Mouse (Mus musculus): Measurements from ENCODE around the gene Tnfrsf13b. TPM values are rescaled to one million over a fixed set of nuclear protein-coding genes. Genes with fewer than 3 reads are reported as not detected.
"Not testable (repeated sequence)": the region's sequence is repeated elsewhere in the genome, so short reads cannot be mapped to it uniquely, and the experiment has no call there.

Tnfrsf13b gene
- polyA plus RNA-seq, 1 experiment from 2014 or later, result 1.1 TPM

- Histone ChIP-seq H3K4me3 (no peak overlapping the region), H3K27ac (no peak overlapping the region), H3K4me2 (replicated peaks) (no peak overlapping the region), H3K9me3 (no peaks in the 10 kb centered on the region), H3K36me3 (no peaks in the 10 kb centered on the region), H3K4me1 (peaks cover 9% of the 10 kb centered on the region), H3K27me3 (no peaks in the 10 kb centered on the region), H3K9ac (no peak overlapping the region)
- no peak for ATAC-seq (ENCODE audit: insufficient number of reproducible peaks, insufficient read depth, low FRiP score, low TSS enrichment)
- WGBS, result 97% methylated on average over 1 of the region's 1 CpGs
Measured at GRCm38 (mm10) chr11:61176321-61176720, 49.8 kb downstream of the Tnfrsf13b start.

DNA sequence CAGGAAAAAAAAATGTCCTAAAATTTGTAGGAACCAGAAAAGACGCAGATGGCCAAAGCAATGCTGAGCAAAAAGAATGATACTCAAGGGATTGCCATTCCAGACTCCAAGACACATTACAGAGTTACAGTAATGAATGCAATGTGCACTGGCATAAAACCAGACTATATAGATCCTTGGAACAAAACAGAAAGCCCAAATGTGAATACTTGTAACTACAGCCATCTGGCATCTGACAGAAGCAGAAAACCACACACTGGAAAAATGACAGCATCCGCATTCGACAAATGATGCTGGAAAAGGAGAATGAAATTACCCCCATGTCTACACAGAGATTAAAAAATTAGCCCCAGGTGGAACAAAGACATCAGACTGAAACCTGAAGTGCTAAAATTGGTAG lies 53.8 kb downstream of the Tnfrsf13b start:
- no peak overlapping the region for H3K9ac ChIP-seq
- no peak overlapping the region for H3K27ac ChIP-seq
- H3K4me1 ChIP-seq, result no peaks in the 10 kb centered on the region
- no peak for ATAC-seq (ENCODE audit: insufficient number of reproducible peaks, insufficient read depth, low FRiP score, low TSS enrichment)
- no peaks in the 10 kb centered on the region for H3K36me3 ChIP-seq
- H3K27me3 ChIP-seq, result no peaks in the 10 kb centered on the region
- no peak overlapping the region for H3K4me3 ChIP-seq
- H3K4me2 ChIP-seq (replicated peaks), result no peak overlapping the region
- WGBS, result 71% methylated on average over 3 of the region's 3 CpGs
- no peaks in the 10 kb centered on the region for H3K9me3 ChIP-seq

DNA sequence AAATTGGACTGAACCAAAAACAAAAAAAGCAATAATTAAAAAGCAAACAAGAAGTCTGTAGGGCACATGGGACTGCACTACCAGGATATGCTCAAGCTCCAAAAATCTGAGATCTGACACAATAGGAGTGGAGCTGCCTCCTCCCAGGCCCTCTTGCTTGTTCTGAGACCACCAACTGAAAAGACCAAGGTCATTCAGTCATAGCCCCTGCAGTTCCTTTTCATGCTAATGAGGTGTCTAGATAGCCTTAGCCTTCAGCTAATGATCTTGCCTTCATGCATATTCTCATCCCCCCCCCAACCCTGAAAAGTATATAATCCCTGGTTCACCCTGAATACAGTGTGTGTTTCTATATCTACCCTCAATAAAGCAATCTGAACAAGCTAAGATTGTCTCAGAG lies 55.1 kb downstream of the Tnfrsf13b start:
- no peak overlapping the region for H3K9ac ChIP-seq

DNA sequence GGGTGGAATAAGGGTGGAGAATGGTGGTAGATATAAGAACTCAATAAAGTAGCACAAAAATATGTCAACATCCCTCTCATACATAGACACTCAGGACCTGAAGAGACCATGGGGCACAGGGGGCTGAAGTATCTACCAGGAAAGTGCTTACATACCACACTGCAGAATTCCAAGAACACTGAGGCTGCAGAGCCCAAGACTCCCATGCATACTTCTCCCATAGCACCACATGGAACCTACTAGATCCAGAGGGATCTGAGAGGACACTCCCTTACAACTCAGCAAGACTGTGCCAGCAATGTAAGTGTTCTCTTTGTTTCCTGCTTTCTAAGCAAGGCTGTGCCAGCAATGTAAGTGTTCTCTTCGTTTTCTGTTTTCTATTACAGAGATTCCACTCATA lies 57.3 kb downstream of the Tnfrsf13b start:
- H3K4me2 ChIP-seq (replicated peaks), result no peak overlapping the region
- no peak overlapping the region for H3K4me3 ChIP-seq
- 76% methylated on average over 1 of the region's 1 CpGs for WGBS
- no peaks in the 10 kb centered on the region for H3K27me3 ChIP-seq
- ATAC-seq (ENCODE audit: insufficient number of reproducible peaks, insufficient read depth, low FRiP score, low TSS enrichment), result no peak
- no peaks in the 10 kb centered on the region for H3K36me3 ChIP-seq
- no peaks in the 10 kb centered on the region for H3K9me3 ChIP-seq
- no peaks in the 10 kb centered on the region for H3K4me1 ChIP-seq
- H3K9ac ChIP-seq, result no peak overlapping the region
- H3K27ac ChIP-seq, result no peak overlapping the region

More for the DNA sequence above, 55.1 kb downstream of the Tnfrsf13b start:
- Histone ChIP-seq H3K27ac (no peak overlapping the region), H3K9me3 (no peaks in the 10 kb centered on the region), H3K4me2 (replicated peaks) (no peak overlapping the region), H3K27me3 (no peaks in the 10 kb centered on the region), H3K36me3 (no peaks in the 10 kb centered on the region), H3K4me3 (no peak overlapping the region), H3K4me1 (no peaks in the 10 kb centered on the region)
- no peak for ATAC-seq (ENCODE audit: insufficient number of reproducible peaks, insufficient read depth, low FRiP score, low TSS enrichment)

GRCm38 (mm10) chr11:61190776-61191175 lies 64.2 kb downstream of the Tnfrsf13b start:
- Histone ChIP-seq H3K27me3 (no peaks in the 10 kb centered on the region), H3K9me3 (no peaks in the 10 kb centered on the region), H3K9ac (no peak overlapping the region), H3K4me3 (no peak overlapping the region), H3K4me2 (replicated peaks) (no peak overlapping the region), H3K4me1 (no peaks in the 10 kb centered on the region), H3K36me3 (no peaks in the 10 kb centered on the region), H3K27ac (no peak overlapping the region)
- 81% methylated on average over 2 of the region's 2 CpGs for WGBS
- ATAC-seq (ENCODE audit: insufficient number of reproducible peaks, insufficient read depth, low FRiP score, low TSS enrichment), result no peak

DNA sequence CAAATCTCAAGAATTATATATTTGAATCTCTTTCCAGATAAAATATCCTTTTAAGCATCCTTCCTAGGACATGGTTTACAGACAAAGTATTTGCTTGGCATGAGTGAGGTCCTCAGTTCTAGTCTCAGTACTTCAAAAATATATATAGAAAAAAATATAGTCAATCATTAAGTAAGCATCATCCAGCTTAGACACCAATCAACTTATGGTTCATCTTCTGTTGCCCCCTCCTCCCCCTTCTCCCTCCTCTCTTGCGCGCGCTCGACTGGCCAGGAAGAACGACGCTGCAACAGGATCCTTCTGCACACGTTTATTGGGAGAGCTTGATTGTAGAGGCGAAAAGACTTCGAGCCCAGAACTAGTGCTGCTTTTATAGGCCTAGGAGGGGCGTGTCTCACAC lies 65.6 kb downstream of the Tnfrsf13b start:
- H3K9ac ChIP-seq; H3K9me3 ChIP-seq; H3K27me3 ChIP-seq; H3K36me3 ChIP-seq; ATAC-seq (ENCODE audit: insufficient number of reproducible peaks, insufficient read depth, low FRiP score, low TSS enrichment); H3K4me1 ChIP-seq; H3K4me3 ChIP-seq; H3K27ac ChIP-seq; H3K4me2 ChIP-seq (replicated peaks): not testable (repeated sequence)
- 91% methylated on average over 9 of the region's 10 CpGs for WGBS

GRCm38 (mm10) chr11:61192779-61193178 lies 66.2 kb downstream of the Tnfrsf13b start:
- Histone ChIP-seq H3K36me3 (no peaks in the 10 kb centered on the region), H3K9ac (no peak overlapping the region), H3K27me3 (no peaks in the 10 kb centered on the region), H3K4me1 (no peaks in the 10 kb centered on the region), H3K4me3 (no peak overlapping the region), H3K27ac (no peak overlapping the region), H3K9me3 (no peaks in the 10 kb centered on the region), H3K4me2 (replicated peaks) (no peak overlapping the region)
- no peak for ATAC-seq (ENCODE audit: insufficient number of reproducible peaks, insufficient read depth, low FRiP score, low TSS enrichment)
- WGBS, result 86% methylated on average over 2 of the region's 2 CpGs

- no peak overlapping the region for H3K4me3 ChIP-seq
- no peak overlapping the region for H3K9ac ChIP-seq
- H3K4me2 ChIP-seq (replicated peaks), result no peak overlapping the region
- WGBS, result 11% methylated on average over 9 of the region's 9 CpGs
- H3K27me3 ChIP-seq, result no peaks in the 10 kb centered on the region
- no peaks in the 10 kb centered on the region for H3K4me1 ChIP-seq
- no peak for ATAC-seq (ENCODE audit: insufficient number of reproducible peaks, insufficient read depth, low FRiP score, low TSS enrichment)
- no peak overlapping the region for H3K27ac ChIP-seq
- H3K9me3 ChIP-seq, result no peaks in the 10 kb centered on the region
- H3K36me3 ChIP-seq, result no peaks in the 10 kb centered on the region
Measured at GRCm38 (mm10) chr11:61193392-61193791, 66.8 kb downstream of the Tnfrsf13b start.

DNA sequence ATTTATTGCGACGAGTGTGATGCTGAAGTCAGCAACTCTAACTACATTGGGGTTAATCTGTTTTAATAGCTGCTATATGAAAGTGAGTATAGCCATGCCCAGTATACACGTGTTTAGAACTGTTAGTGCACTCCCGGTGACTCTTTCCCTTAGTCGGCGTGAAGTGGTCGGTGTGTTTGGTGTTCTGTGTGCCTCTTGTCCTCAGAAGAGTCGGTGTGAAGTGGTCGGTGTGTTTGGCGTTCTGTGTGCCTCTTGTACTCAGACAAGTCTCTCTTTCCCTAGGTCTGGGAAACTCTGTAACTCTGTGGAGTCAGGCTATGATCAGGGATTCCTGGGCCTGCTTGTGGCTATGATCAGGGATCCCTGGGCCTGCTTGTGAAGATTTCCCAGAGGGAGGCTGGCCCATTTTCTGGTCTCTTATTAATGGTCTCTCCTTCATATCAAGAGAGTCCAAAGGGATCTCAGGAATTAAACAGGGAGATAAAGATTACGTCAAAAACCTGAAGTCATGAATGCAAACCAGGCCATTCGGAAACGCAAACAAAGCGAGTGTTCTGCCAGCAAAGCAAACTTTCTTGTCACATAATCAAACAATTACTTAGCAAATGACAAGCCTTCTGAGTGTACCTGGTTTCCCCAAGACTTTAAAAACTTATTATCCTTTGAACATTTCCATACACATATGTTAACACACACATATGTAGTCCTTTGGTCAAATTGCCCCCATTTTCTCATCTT lies 70.2 kb downstream of the Tnfrsf13b start:
- Histone ChIP-seq H3K4me1 (no peaks in the 10 kb centered on the region; the same call in 1 of the 2 replicates), H3K27ac (no peak overlapping the region), H3K9ac (no peak overlapping the region), H3K4me2 (replicated peaks) (no peak overlapping the region), H3K9me3 (no peaks in the 10 kb centered on the region), H3K4me3 (no peak overlapping the region), H3K36me3 (no peaks in the 10 kb centered on the region), H3K27me3 (no peaks in the 10 kb centered on the region)
- 83% methylated on average over 14 of the region's 14 CpGs for WGBS
- no peak for ATAC-seq (ENCODE audit: insufficient number of reproducible peaks, insufficient read depth, low FRiP score, low TSS enrichment)

GRCm38 (mm10) chr11:61197935-61198334 lies 71.4 kb downstream of the Tnfrsf13b start:
- Histone ChIP-seq H3K4me2 (replicated peaks) (no peak overlapping the region), H3K27me3 (no peaks in the 10 kb centered on the region), H3K4me3 (no peak overlapping the region), H3K9ac (no peak overlapping the region), H3K9me3 (no peaks in the 10 kb centered on the region), H3K4me1 (no peaks in the 10 kb centered on the region; the same call in 1 of the 2 replicates), H3K27ac (no peak overlapping the region), H3K36me3 (no peaks in the 10 kb centered on the region)
- ATAC-seq (ENCODE audit: insufficient number of reproducible peaks, insufficient read depth, low FRiP score, low TSS enrichment), result no peak
